Mouse (Mus musculus) cerebellum, adult 9-10 months (tissue): ENCODE data around the gene Gm10306.

Source experiments
- DNase-seq: peaks from one replicate; pipeline ENCODE4 v3.0.0; 2022

The Gm10306 gene

DNA sequence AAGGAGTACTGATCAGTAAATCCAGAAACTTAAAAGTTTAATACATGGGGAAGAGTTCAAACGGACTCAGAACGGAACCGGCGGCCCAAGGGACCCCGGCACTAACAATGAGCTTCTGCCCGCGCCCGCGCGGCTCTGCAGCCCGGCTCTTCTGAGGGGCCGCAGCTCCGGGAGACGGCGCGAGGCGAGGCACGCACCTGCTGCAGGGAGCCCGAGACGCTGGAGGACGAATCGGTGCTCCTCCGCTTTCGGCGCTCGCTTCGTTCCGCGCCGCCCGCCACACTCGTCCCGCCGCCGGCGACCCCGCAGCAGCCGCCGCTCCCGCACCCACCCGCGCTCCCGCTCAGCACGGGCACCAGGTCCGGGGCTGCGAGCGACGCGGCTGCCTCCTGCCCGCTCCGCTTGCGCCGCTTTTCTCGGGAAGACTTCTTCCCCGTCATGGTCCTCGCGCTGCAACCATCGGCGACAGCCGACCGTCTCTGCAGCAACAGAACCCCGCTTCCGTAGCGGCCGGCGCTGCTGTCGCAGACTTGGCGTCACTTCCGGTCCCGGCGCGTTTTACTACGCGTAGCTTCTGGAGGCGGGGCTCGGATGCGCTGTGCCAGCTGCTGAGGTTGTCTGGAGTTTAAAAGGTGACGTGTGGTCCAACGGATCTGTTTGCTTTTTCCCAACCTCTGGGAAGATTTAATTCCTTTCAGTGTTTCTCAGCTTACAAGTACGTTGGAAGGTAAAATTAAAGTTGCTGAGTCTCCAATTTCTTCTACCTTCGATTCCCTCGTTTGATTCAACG, at the start of gene Gm10306, which contains the start of gene Caap1:
Gene Gm10306, plus strand, starts transcription at position 282 of the 790 bp plus-strand sequence.
Gene Caap1, minus strand, starts transcription at position 532 of the 790 bp plus-strand sequence.
- peak; percentile 89 for DNase-seq

DNA sequence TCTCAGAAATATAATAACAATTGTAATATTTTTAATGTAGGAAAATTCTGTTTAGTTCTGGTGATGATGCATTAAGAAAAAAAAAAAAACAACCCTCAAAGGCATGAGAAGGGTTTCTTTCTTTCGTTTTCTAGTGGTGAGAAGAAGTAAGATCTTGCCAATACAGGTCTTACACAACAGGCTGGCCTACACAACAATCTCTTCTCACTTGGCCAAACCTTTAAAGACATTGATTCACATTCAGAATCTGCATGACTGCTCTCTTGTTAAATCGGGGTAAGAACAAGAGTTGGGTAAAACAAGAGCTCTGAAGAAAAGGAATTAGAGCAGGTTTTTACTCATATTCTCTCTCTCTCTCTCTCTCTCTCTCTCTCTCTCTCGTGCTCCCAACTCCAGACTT, 41.0 kb upstream of the Gm10306 start:
- DNase-seq: no peak

DNA sequence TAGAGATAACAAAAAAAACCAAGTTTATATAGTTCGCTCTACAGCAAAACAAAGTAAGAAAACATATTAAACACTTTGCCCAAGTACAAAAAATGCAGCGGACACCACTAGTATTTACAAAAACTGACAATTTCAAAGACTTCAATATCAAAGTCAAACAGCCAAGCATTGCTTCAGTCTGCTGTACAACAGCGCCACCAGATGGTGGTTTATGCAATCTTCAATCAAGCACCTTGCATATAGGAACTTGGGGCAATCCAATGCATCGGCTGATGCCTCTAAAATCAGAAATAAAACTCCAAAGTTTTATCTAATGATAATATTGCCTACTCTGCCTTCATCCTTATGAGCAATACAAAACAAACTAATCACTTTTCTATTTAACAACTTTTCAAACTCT, 38.7 kb upstream of the Gm10306 start:
- peak; percentile 19 for DNase-seq

DNA sequence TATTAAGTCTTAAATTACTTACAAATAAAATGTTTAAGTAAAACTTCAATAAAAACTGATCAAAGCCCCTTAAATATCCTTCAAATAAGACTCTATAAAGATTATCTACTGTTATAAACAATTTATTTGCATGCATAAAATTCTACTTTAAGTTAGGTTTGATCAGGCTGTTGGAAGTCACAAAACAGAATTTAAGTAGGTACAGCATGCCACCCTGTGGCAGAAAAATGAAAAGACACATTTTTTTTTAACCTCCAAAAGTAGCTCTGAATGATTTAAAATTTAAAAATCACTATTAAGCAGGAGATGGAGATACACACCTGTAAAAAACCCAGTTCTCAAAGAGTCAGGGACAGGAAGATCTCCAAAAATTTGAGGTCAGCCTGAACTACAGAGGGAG, 33.0 kb upstream of the Gm10306 start:
- DNase-seq: peak; percentile 23

DNA sequence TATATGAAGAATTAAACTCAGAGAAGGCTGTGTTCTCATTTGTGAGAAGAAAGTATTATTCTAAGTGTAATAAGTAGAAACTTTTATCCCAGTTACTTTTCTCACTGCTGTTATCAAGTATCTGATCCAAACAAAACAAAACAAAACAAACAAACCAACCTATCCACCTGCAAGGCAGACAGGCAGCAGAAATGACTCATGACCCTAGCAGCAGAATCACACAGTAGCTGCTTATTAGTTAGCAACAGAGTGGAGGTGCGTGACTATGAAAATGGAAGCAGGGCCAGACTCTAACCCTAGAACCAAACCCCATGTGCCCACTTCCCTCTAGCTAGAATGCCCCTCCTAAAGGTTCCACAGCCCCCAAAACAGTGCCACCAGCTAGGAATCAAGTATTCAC, 26.9 kb upstream of the Gm10306 start:
- DNase-seq: no peak

DNA sequence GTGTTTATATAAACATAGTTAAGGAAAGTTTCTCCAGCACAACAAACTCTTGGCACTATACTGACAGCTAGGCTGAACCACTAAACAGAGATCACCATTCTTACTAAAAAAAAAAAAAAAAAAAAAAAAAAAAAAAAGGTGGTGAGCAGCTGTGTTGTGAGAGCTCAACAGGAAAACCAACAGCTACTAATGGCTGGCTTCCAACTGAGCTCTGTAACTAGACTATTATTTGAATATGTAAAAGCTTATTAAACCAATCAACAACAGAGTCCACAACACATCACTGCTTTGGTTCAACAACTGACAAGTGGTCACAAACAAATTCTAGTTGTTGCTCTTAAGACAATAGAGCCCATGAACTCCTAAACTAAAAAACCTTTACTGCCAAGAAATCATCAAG, 23.1 kb upstream of the Gm10306 start:
- DNase-seq: no peak

DNA sequence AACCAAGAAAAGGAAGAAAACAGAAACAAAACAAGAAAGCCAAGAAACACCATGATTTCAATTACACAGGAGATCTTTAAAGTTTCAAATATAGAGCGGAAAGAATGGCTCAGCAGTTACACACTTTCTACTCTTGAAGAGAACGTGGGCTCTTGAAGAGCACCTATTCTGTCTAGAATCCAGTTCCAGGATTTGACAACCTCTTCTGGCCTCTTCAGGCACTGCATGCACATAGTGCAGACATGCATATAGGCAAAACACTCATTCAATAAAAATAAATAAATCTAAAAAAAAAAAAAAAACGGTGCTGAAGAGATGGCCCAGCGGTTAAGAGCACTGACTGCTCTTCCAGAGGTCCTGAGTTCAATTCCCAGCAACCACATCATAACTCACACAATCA, 13.3 kb upstream of the Gm10306 start:
- no peak for DNase-seq

DNA sequence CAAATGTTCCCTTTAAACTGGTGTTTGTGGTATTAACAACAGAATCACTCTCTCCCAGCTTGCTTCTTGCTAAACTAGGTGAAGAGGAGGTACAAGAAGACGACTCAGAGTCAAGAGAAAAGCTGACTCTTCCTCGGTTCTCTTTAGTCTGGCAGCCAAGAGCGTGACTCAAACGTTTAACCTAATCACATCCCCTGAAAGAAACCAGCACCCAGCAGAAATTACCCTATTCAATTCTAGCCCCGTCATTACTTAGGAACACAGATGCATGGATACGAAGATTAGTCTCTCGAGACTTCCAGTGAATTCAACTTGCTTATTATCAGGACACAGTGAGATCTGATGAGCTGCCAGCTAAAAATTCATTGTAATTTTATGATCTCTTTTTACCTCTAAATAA, 12.0 kb upstream of the Gm10306 start:
- no peak for DNase-seq

DNA sequence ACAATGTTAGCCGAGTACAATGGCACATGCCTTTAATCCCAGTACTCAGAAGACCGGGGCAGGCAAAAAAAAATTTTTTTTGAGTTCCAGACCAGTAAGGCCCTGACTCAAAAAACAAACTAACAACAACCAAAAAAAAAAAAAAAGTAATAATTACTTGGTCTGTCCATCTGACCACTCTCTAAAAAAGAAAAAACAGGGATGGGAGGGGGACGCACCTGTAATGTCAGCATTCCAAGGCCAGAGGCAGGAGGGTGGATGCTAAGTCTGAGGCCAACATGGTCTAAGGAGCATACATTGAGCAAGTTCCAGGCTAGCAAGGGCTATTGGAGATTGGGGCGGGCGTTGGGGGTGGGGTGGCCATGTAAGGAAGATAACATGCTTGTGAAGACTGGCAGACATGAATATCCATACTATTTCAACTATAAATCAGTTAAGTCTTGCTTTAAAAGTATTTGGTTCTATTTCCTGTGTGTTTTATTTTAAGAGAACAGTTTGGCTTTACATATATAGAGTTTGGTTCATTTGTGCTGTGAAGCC, 1.3 kb upstream of the Gm10306 start:
- no peak for DNase-seq

DNA sequence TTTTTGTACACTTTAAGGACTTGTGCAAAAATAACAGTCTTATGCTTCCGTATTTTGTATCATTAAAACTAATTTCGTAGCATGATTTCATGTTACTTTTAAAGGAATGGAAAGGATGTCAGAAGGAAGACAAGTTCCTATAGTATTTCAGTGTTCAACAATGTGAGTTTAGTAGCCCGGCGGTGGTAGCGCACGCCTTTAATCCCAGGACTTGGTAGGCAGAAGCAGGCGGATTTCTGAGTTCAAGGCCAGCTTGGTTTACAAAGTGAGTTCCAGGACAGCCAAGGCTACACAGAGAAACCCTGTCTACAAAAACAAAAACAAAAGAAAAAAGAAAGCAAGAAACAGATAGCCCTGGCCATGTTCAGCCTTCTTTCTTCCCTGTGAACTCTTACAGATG, 799 bp downstream of the Gm10306 start:
- peak; percentile 37 for DNase-seq

DNA sequence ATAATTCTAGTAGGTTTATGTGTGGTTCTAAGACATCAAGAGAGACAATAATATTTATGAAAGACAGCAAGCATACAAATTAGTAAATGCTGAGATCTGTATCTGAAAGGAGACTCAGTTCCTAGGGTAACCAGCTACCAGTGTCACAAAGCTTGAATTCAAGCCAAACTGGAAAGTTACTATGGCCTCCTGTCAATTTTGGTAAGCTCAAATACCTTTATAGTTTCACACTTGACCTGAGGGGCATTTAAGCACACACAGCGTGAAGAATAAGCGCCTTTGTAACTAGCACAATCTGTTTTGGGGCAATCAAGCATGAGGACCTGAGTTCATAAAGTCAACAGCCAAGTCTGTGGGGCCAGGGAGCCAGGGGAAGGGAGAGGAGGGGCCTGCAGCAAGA, 2.9 kb downstream of the Gm10306 start:
- no peak for DNase-seq

DNA sequence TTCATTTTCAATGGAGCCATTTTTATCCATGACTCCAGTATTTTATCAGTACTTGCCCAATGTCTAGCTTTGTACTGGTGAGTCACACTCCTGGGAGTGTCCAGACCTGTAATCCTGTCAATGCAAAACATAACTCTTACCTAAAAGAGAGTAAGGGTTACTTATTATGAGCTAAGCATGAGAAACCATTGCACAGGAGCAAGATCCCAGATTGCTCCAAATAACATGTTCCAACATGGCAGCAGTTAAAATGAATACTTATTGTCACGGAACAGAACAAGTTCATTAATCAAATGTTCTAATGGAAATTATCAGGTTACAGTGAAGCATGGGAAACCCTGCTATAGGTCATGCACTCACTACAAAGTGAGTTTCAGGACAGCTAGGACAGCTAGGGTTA, 4.0 kb downstream of the Gm10306 start:
- no peak for DNase-seq

DNA sequence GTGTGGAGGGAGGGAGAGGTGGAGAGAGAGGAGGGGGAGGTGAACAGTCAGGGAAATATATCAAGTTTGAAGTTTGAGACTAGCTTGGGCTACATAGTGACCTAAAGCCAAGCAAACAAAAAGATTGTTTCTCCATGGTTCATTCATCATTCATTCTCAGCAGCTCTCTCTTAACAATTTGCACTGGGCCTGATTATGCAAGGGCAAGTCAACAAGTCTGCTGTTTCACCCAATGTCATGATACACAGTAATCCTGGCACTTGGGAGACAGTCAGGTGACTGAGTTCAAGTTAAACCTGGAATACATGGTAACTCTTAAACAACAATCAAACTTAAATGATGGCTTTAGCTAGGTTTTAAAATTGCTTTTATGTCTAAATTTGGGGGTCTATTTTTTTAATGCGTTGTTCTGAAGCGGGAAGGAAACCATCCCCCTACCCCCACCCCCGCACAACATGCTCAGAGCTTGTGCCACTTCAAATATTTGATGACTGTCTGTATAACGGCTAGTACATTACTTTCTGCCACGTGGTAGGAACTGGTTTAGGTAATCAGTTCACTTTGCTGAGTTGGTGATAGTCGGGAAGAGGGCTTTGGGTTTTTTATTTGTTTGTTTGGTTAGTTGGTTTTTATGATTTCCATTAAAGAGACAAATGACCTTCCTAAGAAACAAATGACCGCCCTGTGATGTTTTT, 5.8 kb downstream of the Gm10306 start:
- no peak for DNase-seq

DNA sequence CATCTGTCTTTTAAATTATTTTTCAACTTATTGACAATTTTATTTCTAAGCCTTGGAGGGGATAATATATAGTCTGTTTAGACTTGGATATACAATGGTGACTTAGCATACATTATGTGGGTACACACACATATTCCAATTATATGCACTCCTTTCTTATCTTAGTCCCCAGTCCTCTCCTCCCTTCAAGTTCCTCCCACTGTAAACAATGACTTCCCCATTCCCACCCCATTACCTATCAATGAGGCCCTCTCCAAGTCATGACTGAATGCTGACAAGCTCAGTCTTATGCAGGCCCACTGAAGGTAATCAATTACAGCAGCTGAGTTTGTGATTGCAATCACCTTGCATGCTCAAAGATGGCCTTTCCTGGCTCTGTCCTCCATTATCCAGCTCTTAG, 8.0 kb downstream of the Gm10306 start:
- DNase-seq: no peak

DNA sequence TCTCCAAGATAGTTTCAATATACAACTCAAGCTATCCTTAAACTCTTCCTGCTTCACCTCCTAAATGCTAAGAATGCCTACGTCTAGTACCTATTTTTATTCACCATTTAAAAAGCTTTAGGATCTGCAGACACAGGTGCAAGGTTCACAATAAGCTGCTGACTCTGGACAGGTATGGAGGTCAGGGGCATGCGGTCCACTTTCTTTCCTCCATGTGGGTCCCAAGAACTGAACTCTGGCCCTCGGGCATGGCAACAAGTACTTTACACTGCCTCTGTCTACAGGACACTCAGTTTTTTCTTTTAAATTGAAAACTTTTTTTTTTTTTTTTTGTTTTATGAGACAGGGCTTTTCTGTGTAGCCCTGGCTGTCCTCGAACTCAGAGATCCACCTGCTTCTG, 16.3 kb downstream of the Gm10306 start:
- no peak for DNase-seq

DNA sequence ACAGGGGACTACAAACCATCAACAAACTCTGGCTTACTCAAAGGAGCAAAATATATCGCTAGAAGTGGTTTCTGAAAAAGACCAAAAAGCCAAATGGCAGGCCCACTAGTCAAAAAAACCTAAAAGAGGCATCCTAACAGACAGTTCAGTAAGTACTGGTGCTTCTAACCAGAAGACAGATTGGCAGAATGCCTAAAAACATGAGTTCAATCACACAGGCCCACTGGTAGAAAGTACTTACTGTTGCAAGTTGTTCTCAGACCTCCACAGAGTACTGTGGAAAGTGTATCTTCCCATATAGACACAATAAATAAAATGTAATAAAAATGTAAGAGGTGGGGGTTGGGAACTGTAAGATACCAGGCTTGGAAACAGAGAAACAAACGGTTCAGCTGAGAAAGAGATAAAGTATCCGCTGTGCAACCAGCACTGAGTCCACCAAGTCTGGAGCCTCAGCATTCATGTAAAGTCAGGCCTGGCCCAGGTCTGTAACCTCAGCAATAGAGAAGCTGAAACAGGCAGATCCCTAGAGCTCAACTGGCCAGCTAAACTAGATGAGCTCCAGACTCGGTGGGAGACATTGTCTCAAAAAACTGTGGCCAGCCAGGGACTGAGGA, 35.5 kb downstream of the Gm10306 start:
- no peak for DNase-seq

DNA sequence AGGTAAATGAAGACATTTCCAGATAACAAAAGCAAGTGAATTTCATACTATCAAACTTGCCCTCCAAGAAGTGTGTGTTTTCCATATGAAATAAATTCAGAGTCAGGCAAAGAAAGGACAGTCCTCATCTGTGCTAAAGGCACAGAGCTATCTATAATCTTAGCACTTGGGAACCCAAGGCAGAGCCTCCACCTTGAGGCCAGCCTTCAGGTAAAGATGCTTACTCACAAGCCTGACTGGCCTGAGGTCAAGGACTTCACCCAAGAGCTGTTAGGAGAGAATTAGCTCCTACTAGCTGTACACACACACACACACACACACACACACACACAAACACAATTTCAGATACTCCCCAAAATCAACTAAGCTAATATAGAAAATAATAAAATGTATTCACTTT, 36.4 kb downstream of the Gm10306 start:
- no peak for DNase-seq

DNA sequence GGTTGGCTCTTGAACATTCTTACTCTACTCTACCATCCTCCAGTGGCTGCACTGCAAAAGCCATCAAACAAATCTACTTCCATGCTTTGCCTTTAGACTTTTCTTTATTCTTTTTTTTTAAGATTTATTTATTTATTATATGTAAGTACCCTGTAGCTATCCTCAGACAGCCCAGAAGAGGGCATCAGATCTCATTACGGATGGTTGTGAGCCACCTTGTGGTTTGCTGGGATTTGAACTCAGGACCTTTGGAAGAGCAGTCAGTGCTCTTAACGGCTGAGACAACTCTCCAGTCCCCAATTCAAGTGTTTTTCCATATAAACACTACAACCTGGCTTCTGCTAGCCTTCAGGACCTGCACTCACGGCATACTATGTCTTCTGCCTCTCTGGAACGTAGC, 45.0 kb downstream of the Gm10306 start:
- DNase-seq: peak; percentile 25

DNA sequence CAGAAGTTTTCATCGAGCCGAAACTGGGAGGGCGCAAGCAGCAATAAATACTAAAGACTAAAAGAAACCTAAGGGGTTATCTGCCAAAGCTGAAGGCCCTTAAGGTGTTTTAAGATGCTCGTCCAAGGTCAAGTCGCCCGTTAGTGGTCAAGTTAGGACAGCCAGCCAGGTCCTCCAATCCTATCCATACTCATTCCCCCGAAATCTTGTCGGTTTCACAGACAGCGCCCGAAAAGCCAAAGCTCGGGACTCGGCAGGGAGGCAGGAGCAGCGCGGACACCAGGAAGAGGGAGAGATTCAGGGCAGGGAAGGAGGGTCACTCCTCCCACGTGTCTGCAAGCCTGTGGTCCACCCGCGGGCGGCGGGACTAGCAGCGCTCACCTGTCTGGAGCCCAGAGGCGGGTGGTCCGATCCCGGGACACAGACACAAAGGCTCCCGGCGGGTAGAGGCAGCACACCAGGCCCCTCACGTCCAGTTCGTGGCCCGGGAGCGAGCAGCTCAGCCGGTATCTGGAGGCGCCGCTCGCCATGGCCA, 46.2 kb downstream of the Gm10306 start:
- DNase-seq: no peak

DNA sequence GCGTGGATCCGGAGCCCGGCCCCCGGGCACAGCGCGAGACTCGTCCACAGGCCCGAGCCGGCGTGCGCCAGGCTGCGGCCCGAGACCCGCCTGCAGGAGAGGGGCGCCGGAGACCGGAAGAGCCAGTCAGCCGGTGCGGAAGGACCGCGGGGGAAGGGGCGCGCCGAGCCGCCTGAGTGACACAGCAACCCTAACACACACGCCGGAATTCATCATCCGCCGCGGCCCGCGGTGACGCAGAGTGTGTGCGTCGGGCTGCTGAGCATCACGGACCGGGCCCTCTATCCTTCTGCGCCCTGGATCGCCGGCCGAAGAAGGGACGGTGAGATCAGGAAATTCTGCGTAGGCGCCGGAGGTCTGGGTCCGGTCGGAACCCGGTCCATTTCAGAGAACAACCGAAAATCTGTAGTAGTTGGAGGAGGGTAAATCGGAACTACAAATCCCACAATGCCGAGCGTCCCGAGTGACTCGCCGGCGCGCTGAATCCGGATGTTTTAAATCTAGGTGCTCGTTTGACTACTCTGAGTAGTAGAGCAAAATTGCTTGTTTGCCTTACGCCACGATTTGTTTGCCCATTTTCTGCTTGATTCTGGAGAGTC, 46.8 kb downstream of the Gm10306 start, which contains the start of gene Plaa:
Gene Plaa, minus strand, starts transcription at position 214 of the 599 bp plus-strand sequence.
- DNase-seq: peak; percentile 86

DNA sequence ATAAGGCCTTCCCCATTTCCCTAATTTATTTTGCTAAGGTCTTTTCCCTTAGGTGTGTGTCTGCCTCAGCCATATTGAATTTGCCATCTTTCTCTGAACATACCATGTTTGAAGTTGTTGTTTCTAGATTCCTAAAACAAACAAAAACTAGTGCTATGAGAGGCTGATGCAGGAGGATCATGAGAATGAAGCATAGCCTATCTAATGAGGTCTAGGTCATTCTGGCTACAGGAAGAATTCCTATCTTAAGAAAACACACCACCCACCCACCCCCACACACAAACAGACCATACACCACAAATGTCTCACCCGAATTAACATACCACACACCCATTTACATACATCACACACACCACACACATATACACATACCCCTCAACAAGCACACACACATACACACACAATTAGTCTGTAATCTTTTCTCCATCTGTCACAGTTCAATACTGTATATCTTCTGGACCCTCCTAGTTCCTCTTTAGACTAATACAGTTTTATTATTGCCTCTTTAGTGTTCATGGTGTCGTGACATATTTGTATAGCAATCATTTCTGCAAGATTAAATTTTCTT, 48.2 kb downstream of the Gm10306 start:
- no peak for DNase-seq

DNA sequence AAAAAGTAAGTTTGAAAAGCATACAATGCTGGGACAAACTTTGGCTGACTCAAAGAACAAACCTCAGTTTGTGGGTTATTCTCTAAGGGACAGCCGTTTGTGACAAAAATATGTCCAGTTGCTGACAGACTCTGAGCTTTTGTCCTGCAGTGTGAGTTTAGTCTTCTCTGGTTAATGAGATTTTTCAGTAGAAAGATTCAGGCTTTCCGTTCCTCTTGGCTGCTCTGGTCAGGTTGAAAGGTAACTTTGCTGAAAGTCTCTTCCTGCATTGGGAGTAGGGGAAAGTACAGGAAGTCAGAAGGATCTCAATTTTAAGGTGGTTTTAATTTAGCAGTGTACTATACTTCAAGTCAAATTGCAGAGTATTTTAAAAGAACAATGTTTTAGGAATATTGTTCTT, 49.2 kb downstream of the Gm10306 start:
- DNase-seq: no peak
